Mouse (Mus musculus) liver, adult 2 months (tissue): ENCODE measurements around the gene Zfp84.

Source experiments
- CTCF ChIP-seq: fragments of 200-500 bp; IDR thresholded peaks from 2 replicates; pipeline ENCODE4 v1.5.1; 2011; ENCODE audit warnings: low read depth, low read length, control low read depth
- POLR2A ChIP-seq: fragments of 200-500 bp; IDR thresholded peaks from 2 replicates; pipeline ENCODE4 v1.6.1; 2011; ENCODE audit warnings: low read length, control low read depth; ENCODE audit not compliant: insufficient read depth; ENCODE audit errors: extremely low read depth

GRCm38 (mm10) chr7:29792906-29793305, 24.6 kb downstream of the Zfp84 start:
- TF ChIP-seq CTCF, result no peak
- no peak for TF ChIP-seq POLR2A
